Mouse (Mus musculus) ES-CJ7 (cell line): ENCODE data around the gene Fcrlb.
A peak's percentile ranks its signal among the peaks of the same experiment; 100 is the strongest.
"Not testable (repeated sequence)": the region's sequence is repeated elsewhere in the genome, so short reads cannot be mapped to it uniquely, and the experiment has no call there.

Experiments used
- DNase-seq: peaks from one replicate; pipeline ENCODE4 v3.0.0; 2011; ENCODE audit warnings: low read depth, low spot score

Gene Fcrlb

DNA sequence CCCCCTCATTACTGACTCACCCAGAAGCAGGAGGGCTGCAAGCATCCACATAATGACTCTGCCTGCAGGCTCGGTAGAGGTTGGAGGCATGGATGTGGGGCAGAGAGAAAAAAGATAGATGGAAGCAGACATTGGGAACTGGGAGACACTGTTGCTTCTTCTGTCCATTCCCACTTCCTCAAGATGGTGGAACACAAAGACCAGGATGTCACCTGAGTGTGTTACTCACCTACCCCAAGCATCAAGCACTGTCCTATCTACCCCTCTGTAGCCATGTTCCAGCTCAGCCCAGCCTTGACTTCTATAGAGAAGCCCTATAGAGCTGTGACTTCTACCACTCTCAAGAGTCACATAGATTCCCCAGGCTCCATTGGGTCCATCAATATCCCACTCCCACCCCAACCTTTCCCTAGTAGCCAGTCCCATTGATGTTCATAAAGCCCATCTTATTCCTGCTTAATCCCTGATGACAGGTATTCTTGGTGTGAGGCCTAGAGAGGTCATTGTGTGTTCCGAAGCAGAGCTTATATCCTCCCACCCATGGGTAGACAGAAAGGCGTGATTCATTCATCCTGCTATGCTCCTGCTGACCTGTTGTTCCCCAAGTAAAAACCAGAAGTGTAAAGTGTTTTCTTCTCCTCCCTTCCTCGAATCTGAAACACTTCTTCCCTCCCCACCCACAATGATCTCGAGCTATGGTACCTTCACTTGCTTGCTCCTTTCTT is at the start of gene Fcrlb:
Gene Fcrlb, minus strand, starts transcription at position 51 of the 725 bp plus-strand sequence.
- no peak for DNase-seq

DNA sequence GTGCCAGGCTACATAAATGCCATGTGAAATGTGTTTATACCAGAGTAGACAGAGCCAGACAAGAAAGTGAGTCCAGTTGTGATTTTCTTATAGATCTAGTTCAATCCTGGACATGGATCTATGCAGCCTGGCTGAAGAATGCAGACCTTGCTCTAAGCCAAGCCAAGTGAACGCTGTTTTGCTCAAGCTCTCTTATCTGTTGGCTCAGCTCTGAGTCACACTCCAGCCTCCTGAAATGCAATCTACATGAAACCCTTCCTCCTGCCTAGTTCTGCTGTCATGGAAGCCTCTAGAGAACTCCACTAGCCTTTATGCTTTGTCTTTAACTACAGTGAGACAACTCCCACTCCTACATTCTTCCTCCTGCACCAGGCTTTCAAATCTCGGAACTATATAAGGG is 49.6 kb upstream of the Fcrlb start:
- no peak for DNase-seq

GRCm38 (mm10) chr1:170961101-170961500 is 48.4 kb upstream of the Fcrlb start:
- no peak for DNase-seq

DNA sequence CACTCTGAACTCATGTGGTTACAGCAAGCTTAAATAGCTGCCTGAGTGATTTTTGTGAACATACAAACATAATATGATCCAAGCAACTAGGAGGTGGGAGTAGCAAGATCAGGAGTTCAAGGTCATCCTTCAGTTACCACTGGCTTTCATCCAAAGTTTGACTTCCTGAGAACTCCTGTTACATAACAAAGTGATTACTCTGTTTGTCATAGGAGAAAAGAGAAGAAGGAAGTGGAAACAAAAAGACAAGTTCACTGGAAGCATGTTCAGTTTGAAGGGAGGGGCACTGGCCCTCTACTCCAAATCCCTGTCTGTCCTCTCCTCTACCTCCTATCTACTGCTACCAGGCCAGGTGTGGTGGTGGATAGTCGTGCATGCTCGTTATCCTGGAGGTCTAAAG is 47.0 kb upstream of the Fcrlb start:
- peak; percentile 31 for DNase-seq

GRCm38 (mm10) chr1:170958225-170958624 is 45.5 kb upstream of the Fcrlb start:
- DNase-seq = no peak

- no peak for DNase-seq
These were observed 40.5 kb upstream of the Fcrlb start for GRCm38 (mm10) chr1:170953192-170953591.

- DNase-seq = no peak
These were observed 38.0 kb upstream of the Fcrlb start for GRCm38 (mm10) chr1:170950772-170951171.

- DNase-seq = not testable (repeated sequence)
These were observed 32.2 kb upstream of the Fcrlb start for GRCm38 (mm10) chr1:170944908-170945307.

DNA sequence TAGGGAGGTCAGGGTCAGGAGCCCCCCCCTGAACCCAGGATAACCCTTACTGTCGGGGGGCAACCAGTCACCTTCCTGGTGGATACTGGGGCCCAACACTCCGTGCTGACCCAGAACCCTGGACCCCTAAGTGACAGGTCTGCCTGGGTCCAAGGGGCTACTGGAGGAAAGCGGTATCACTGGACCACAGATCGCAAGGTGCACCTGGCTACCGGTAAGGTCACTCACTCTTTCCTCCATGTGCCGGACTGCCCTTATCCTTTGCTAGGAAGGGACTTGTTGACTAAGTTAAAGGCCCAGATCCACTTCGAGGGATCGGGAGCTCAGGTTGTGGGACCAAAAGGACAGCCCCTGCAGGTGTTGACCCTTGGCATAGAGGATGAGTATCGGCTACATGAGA is 31.4 kb upstream of the Fcrlb start:
- DNase-seq = not testable (repeated sequence)

DNA sequence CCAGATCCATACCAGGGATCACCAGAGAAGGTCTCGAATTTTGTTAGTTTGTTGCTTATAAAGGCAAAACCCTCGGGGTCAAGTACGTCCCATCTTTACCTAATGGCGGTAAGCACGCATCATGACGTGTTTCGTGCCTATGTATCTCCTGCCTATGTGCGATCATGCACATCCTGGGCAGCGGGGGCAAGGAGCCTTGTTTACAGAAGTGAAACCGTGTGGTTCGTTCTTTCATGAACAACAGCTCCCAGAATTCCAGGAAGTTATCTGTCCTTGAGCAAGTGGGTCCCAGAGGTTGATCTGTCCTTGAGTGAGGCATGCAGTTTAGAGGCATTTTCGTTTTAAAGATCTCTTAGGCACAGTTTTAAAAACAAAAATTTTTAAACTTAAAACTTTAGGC is 26.5 kb upstream of the Fcrlb start:
- no peak for DNase-seq

- no peak for DNase-seq
These were observed 21.6 kb upstream of the Fcrlb start for GRCm38 (mm10) chr1:170934383-170934782.

DNA sequence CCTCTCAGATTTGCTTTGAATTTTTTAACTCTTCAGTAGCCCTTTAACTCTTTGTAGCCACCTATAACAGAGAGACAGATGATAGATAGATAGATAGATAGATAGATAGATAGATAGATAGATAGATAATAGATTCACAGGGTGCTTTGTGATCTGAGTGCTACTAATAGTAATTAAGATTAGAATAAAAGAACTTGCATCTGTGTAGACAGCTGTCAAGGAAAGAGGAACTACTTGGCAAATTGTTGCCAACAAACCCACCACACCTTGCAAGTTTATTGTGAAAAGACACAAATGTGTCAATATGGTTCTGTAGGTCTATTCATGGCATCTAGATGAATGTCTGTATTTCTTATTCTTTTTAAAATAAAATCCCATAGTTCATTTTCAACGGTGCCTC is 21.2 kb upstream of the Fcrlb start:
- no peak for DNase-seq

GRCm38 (mm10) chr1:170933386-170933920 is 20.7 kb upstream of the Fcrlb start:
- peak; percentile 65 for DNase-seq

DNA sequence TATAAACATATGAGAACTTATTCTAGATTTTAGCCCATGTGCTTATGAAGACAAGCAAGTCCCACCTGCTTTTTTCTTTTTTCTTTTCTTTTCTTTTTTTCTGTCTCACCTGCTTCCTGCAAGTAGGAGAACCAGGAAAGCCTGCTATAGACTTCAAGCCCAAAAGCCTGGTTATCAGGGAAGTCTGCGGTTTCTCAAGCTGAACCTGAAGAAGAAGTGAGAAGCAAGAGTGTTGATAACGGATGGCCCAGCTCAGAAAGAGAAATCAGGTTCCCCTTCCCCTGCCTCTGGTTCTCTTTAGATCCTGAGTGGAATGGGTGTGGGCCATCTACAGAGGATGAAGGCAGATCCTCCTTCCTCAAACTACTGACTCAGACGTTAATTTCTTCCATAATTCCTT is 19.3 kb upstream of the Fcrlb start:
- no peak for DNase-seq

DNA sequence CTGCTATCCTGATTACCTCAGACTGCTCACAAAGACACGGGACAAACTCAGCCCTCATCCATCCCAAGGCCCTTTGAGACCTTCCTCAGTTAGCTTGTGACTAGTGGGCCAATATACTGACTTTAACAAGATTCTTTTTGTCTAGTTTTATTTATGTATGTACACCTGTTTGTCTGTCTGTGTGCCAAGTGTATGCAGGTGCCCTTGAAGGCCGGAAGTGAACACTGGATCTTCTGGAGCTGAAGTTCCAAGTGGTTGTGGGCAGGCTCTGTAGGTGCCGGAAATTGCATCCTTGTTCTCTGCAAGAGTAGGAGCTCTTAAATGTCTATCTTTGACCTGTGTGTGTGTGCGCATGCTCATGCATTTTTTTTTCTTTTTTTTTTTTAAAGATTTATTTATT is 16.5 kb upstream of the Fcrlb start:
- no peak for DNase-seq

GRCm38 (mm10) chr1:170928467-170928866 is 15.7 kb upstream of the Fcrlb start:
- no peak for DNase-seq

GRCm38 (mm10) chr1:170927378-170927777 is 14.6 kb upstream of the Fcrlb start, which contains the start of gene Fcrla:
Gene Fcrla, minus strand, starts transcription at chr1:170927583.
- DNase-seq = no peak

- DNase-seq = no peak
These were observed 14.2 kb upstream of the Fcrlb start for GRCm38 (mm10) chr1:170926941-170927340.

- DNase-seq = no peak
These were observed 11.7 kb upstream of the Fcrlb start for GRCm38 (mm10) chr1:170924485-170924884.

GRCm38 (mm10) chr1:170919308-170919707 is 6.6 kb upstream of the Fcrlb start:
- DNase-seq = no peak

GRCm38 (mm10) chr1:170915657-170916056 is 2.9 kb upstream of the Fcrlb start:
- DNase-seq = no peak

GRCm38 (mm10) chr1:170911907-170912660 is 657 bp downstream of the Fcrlb start:
- DNase-seq = no peak

GRCm38 (mm10) chr1:170908341-170908740 is 4.4 kb downstream of the Fcrlb start:
- DNase-seq = peak; percentile 31
